Mouse (Mus musculus): Measurements from ENCODE around the gene Cldn13. TPM values are rescaled to one million over a fixed set of nuclear protein-coding genes. Genes with fewer than 3 reads are reported as not detected.
"Not testable (repeated sequence)": the region's sequence is repeated elsewhere in the genome, so short reads cannot be mapped to it uniquely, and the experiment has no call there.

The Cldn13 gene
- polyA plus RNA-seq, 1 experiment from 2014 or later: 152 TPM

- no peaks in the 10 kb centered on the region for H3K9me3 ChIP-seq (ENCODE audit: low read length)
- 76% methylated on average over 6 of the region's 6 CpGs for WGBS (ENCODE audit: insufficient replicate concordance)
- no peak overlapping the region for H3K27ac ChIP-seq (ENCODE audit: low read depth)
- H3K36me3 ChIP-seq (replicated peaks; ENCODE audit: insufficient read depth, low read length): 0 out of 2 replicates have a peak, but pooled peaks cover 3% of the 10 kb centered on the region
- H3K4me3 ChIP-seq (ENCODE audit: low read depth, low read length): no peak overlapping the region
- no peak overlapping the region for H3K9ac ChIP-seq (replicated peaks)
- no peak for DNase-seq
- 0 out of 2 replicates have a peak, but pooled peaks cover 8% of the 10 kb centered on the region for H3K4me1 ChIP-seq (ENCODE audit: insufficient read depth)
- no peaks in the 10 kb centered on the region for H3K27me3 ChIP-seq (ENCODE audit: insufficient read depth, low read length)
- no peak for ATAC-seq
- TF ChIP-seq EP300 (IDR thresholded peaks at IDR 0.05; ENCODE audit: low read depth) (no peak), CTCF (IDR thresholded peaks at IDR 0.05; ENCODE audit: low read depth) (no peak)
- no peak overlapping the region for H3K4me2 ChIP-seq (ENCODE audit: low read depth, low read length)
Measured at GRCm38 (mm10) chr5:134936626-134937185, 21.4 kb upstream of the Cldn13 start.

- TF ChIP-seq CTCF (IDR thresholded peaks at IDR 0.05; ENCODE audit: low read depth): no peak
- Histone ChIP-seq H3K4me3 (ENCODE audit: low read depth, low read length) (no peak overlapping the region), H3K9me3 (ENCODE audit: low read length) (no peaks in the 10 kb centered on the region), H3K27ac (ENCODE audit: low read depth) (no peak overlapping the region), H3K36me3 (replicated peaks; ENCODE audit: insufficient read depth, low read length) (0 out of 2 replicates have a peak, but pooled peaks cover 3% of the 10 kb centered on the region), H3K4me2 (ENCODE audit: low read depth, low read length) (no peak overlapping the region), H3K9ac (replicated peaks) (no peak overlapping the region), H3K27me3 (ENCODE audit: insufficient read depth, low read length) (no peaks in the 10 kb centered on the region), H3K4me1 (ENCODE audit: insufficient read depth) (0 out of 2 replicates have a peak, but pooled peaks cover 8% of the 10 kb centered on the region)
- no peak for ATAC-seq
- 87% methylated on average over 6 of the region's 6 CpGs for WGBS (ENCODE audit: insufficient replicate concordance)
- no peak for DNase-seq
Measured at GRCm38 (mm10) chr5:134936051-134936450, 20.7 kb upstream of the Cldn13 start.

- Histone ChIP-seq H3K27ac (ENCODE audit: low read depth) (no peak overlapping the region), H3K4me3 (ENCODE audit: low read depth, low read length) (no peak overlapping the region), H3K9ac (replicated peaks) (no peak overlapping the region), H3K9me3 (ENCODE audit: low read length) (no peaks in the 10 kb centered on the region), H3K4me1 (ENCODE audit: insufficient read depth) (0 out of 2 replicates have a peak, but pooled peaks cover 8% of the 10 kb centered on the region), H3K27me3 (ENCODE audit: insufficient read depth, low read length) (no peaks in the 10 kb centered on the region), H3K4me2 (ENCODE audit: low read depth, low read length) (no peak overlapping the region), H3K36me3 (replicated peaks; ENCODE audit: insufficient read depth, low read length) (0 out of 2 replicates have a peak, but pooled peaks cover 3% of the 10 kb centered on the region)
- ATAC-seq: no peak
- DNase-seq: no peak
- WGBS (ENCODE audit: insufficient replicate concordance): 76% methylated on average over 3 of the region's 3 CpGs
- TF ChIP-seq EP300 (IDR thresholded peaks at IDR 0.05; ENCODE audit: low read depth) (no peak), CTCF (IDR thresholded peaks at IDR 0.05; ENCODE audit: low read depth) (no peak)
Measured at GRCm38 (mm10) chr5:134934666-134935065, 19.3 kb upstream of the Cldn13 start.

- not testable (repeated sequence) for DNase-seq; H3K9ac ChIP-seq (replicated peaks); H3K27me3 ChIP-seq (ENCODE audit: insufficient read depth, low read length); H3K27ac ChIP-seq (ENCODE audit: low read depth); H3K9me3 ChIP-seq (ENCODE audit: low read length); H3K4me1 ChIP-seq (ENCODE audit: insufficient read depth); ATAC-seq; H3K36me3 ChIP-seq (replicated peaks; ENCODE audit: insufficient read depth, low read length)
- Histone ChIP-seq H3K4me2 (ENCODE audit: low read depth, low read length) (peak overlapping the region; percentile 79; the same call in 1 of the 2 replicates), H3K4me3 (ENCODE audit: low read depth, low read length) (peak overlapping the region; percentile 63; the same call in 1 of the 2 replicates)
- 81% methylated on average over 5 of the region's 5 CpGs for WGBS (ENCODE audit: insufficient replicate concordance)
Measured at GRCm38 (mm10) chr5:134933686-134934085, 18.4 kb upstream of the Cldn13 start.

DNA sequence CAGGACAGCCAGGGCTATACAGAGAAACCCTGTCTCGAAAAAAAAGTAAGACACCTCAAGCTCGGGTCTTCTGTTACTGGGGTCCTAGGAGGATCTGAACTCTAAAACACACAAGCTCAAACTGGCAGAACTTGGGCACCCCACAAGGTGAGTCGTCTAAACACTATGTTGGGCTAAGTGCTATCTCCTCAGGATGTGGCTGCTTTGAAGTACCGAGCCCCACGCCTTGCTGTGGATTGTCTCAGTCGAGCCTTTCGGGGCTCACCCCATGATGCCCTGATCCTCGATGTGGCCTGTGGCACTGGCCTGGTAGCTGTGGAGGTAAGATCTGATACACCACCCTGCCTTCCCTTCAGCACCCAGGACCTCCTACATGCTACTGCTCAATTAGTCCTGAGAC is 18.0 kb upstream of the Cldn13 start:
- TF ChIP-seq EP300 (IDR thresholded peaks at IDR 0.05; ENCODE audit: low read depth) (no peak), CTCF (IDR thresholded peaks at IDR 0.05; ENCODE audit: low read depth) (no peak)
- 80% methylated on average over 8 of the region's 8 CpGs for WGBS (ENCODE audit: insufficient replicate concordance)
- Histone ChIP-seq H3K4me2 (ENCODE audit: low read depth, low read length) (peak overlapping the region; percentile 79), H3K9me3 (ENCODE audit: low read length) (no peaks in the 10 kb centered on the region), H3K4me1 (ENCODE audit: insufficient read depth) (0 out of 2 replicates have a peak, but pooled peaks cover 8% of the 10 kb centered on the region), H3K27ac (ENCODE audit: low read depth) (no peak overlapping the region; the same call in 1 of the 2 replicates), H3K9ac (replicated peaks) (peak overlapping the region; percentile 70; the same call in 1 of the 2 replicates), H3K27me3 (ENCODE audit: insufficient read depth, low read length) (no peaks in the 10 kb centered on the region), H3K36me3 (replicated peaks; ENCODE audit: insufficient read depth, low read length) (0 out of 2 replicates have a peak, but pooled peaks cover 3% of the 10 kb centered on the region), H3K4me3 (ENCODE audit: low read depth, low read length) (peak overlapping the region; percentile 63)
- no peak for DNase-seq
- ATAC-seq: no peak

- Histone ChIP-seq H3K4me1 (ENCODE audit: insufficient read depth) (0 out of 2 replicates have a peak, but pooled peaks cover 8% of the 10 kb centered on the region), H3K27ac (ENCODE audit: low read depth) (peak overlapping the region; percentile 89; the same call in 1 of the 2 replicates), H3K9ac (replicated peaks) (peak overlapping the region; percentile 70), H3K27me3 (ENCODE audit: insufficient read depth, low read length) (no peaks in the 10 kb centered on the region), H3K4me2 (ENCODE audit: low read depth, low read length) (peak overlapping the region; percentile 79), H3K36me3 (replicated peaks; ENCODE audit: insufficient read depth, low read length) (0 out of 2 replicates have a peak, but pooled peaks cover 3% of the 10 kb centered on the region), H3K9me3 (ENCODE audit: low read length) (no peaks in the 10 kb centered on the region), H3K4me3 (ENCODE audit: low read depth, low read length) (peak overlapping the region; percentile 63)
- ATAC-seq (peak; percentile 62), DNase-seq (peak; percentile 89)
- WGBS (ENCODE audit: insufficient replicate concordance): 40% methylated on average over 9 of the region's 9 CpGs
- TF ChIP-seq EP300 (IDR thresholded peaks at IDR 0.05; ENCODE audit: low read depth) (no peak), CTCF (IDR thresholded peaks at IDR 0.05; ENCODE audit: low read depth) (peak; percentile 72)
Measured at GRCm38 (mm10) chr5:134932903-134933276, 17.6 kb upstream of the Cldn13 start.

Measured in liver, postnatal 0 days (tissue).